Mouse (Mus musculus): Measurements from ENCODE around the gene Cenpm. TPM values are rescaled to one million over a fixed set of nuclear protein-coding genes. Genes with fewer than 3 reads are reported as not detected.

Gene Cenpm
- 10 to 100 TPM; 11.5 to 16.9 TPM for total RNA-seq (2023)

GRCm38 (mm10) chr15:82244115-82244804 is at the start of gene Cenpm:
Gene Cenpm, minus strand, starts transcription at chr15:82244748.

GRCm38 (mm10) chr15:82274593-82274926 is 30.0 kb upstream of the Cenpm start, which contains the start of gene Sept3:
Gene Sept3, plus strand, starts transcription at chr15:82274893.

GRCm38 (mm10) chr15:82252097-82252496 is 7.5 kb upstream of the Cenpm start, which contains the start of gene 1500009C09Rik:
Gene 1500009C09Rik, plus strand, starts transcription at chr15:82252397.

GRCm38 (mm10) chr15:82223657-82224601 is 20.6 kb downstream of the Cenpm start, which contains the start of gene Tnfrsf13c:
Gene Tnfrsf13c, minus strand, starts transcription at chr15:82224369.

GRCm38 (mm10) chr15:82212752-82213063 is 31.8 kb downstream of the Cenpm start, which contains the start of gene Shisa8:
Gene Shisa8, minus strand, starts transcription at chr15:82212815.

Other genes with a start within 250 kb of the Cenpm start
- 10 to 100 TPM; 18.6 to 23.8 TPM for gene Desi1, start 210.9 kb downstream of the Cenpm start, total RNA-seq (2023)
- gene Snu13, start 197.2 kb downstream of the Cenpm start, total RNA-seq (2023) = 10 to 100 TPM; 44.8 to 47.4 TPM
- not detected for gene 4930407I10Rik, start 185.6 kb downstream of the Cenpm start, total RNA-seq (2023)
- gene Mei1, start 174.8 kb downstream of the Cenpm start, total RNA-seq (2023) = not detected
- 10 to 100 TPM; 11.2 to 12.7 TPM for gene Ccdc134, start 116.8 kb downstream of the Cenpm start, total RNA-seq (2023)
- 10 to 100 TPM; 76.3 to 79.6 TPM for gene Srebf2, start 97.6 kb downstream of the Cenpm start, total RNA-seq (2023)
- under 1 TPM in 1 of 2 experiments, not detected in 1; 0.40 TPM for gene Shisa8, start 31.9 kb downstream of the Cenpm start, total RNA-seq (2023)
- gene Tnfrsf13c, start 20.4 kb downstream of the Cenpm start, total RNA-seq (2023) = 1 to 10 TPM; 1.8 to 4.3 TPM
- gene 1500009C09Rik, start 7.6 kb upstream of the Cenpm start, total RNA-seq (2023) = not detected
- not detected for gene Sept3, start 30.1 kb upstream of the Cenpm start, total RNA-seq (2023)
- gene Wbp2nl, start 54.2 kb upstream of the Cenpm start, total RNA-seq (2023) = under 1 TPM; 0.35 to 0.42 TPM
- 100 to 1,000 TPM in 1 of 2 experiments, 10 to 100 TPM in 1; 93.8 to 108 TPM for gene Naga, start 94.2 kb upstream of the Cenpm start, total RNA-seq (2023)
- gene Pheta2, start 94.2 kb upstream of the Cenpm start, total RNA-seq (2023) = 1 to 10 TPM; 1.8 to 2.8 TPM
- gene Smdt1, start 94.2 kb upstream of the Cenpm start, total RNA-seq (2023) = 100 to 1,000 TPM in 1 of 2 experiments, 10 to 100 TPM in 1; 83.7 to 103 TPM
- gene Ndufa6, start 109.6 kb upstream of the Cenpm start, total RNA-seq (2023) = 10 to 100 TPM; 79.4 to 88.3 TPM
- 1 to 10 TPM in 1 of 2 experiments, under 1 TPM in 1; 0.99 to 1.5 TPM for gene Cyp2d22, start 135.5 kb upstream of the Cenpm start, total RNA-seq (2023)
- not detected for gene Cyp2d11, start 149.3 kb upstream of the Cenpm start, total RNA-seq (2023)
- gene Cyp2d10, start 162.4 kb upstream of the Cenpm start, total RNA-seq (2023) = not detected
- gene Cyp2d9, start 188.7 kb upstream of the Cenpm start, total RNA-seq (2023) = not detected

Data from neutrophil, adult 59 days (primary cell).